Mouse (Mus musculus) neutrophil, adult 5-6 weeks (primary cell): Measurements from ENCODE around the gene Taok1. TPM values are rescaled to one million over a fixed set of nuclear protein-coding genes. Genes with fewer than 3 reads are reported as not detected.
A peak's percentile ranks its signal among the peaks of the same experiment; 100 is the strongest.

Experiments
- ATAC-seq: fragments of 151-379, 151-347 bp; 2 replicates; pipeline ENCODE4 v1.8.0; 2017; ENCODE audit warnings: mild to moderate bottlenecking, moderate TSS enrichment; ENCODE audit not compliant: insufficient number of reproducible peaks, poor library complexity, low FRiP score, severe bottlenecking; ENCODE audit errors: extremely low read depth
- total RNA-seq: library from RNA; stranded (forward); fragments of 200-1000 nt; gene quantifications from 2 replicates; pipeline ENCODE4 v1.2.3, GENCODE M21; 2017

Taok1 gene
- total RNA-seq, 1 experiment from 2014 or later, result 92.2 TPM

DNA sequence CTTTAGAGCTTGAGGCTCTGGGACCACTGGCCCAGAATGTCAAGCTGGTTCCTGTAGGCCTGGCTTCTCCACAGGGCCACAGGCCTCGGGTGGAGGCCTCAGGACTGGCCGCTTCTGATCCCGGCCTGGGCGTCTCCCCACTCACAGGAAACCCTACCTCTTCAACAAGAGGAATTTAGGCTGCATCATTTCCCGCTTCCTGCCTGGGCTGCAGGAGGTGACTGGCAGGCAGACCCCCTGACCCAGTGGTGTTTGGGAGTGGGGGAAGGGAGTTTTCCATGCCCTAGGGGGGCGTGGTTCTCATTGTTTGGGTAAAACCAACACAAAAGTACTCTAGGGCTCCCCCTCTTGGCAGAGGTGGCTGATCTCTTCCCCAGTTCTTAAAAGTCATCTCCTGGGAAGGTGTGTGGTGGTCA lies 110.3 kb downstream of the Taok1 start:
- ATAC-seq, result no peak

DNA sequence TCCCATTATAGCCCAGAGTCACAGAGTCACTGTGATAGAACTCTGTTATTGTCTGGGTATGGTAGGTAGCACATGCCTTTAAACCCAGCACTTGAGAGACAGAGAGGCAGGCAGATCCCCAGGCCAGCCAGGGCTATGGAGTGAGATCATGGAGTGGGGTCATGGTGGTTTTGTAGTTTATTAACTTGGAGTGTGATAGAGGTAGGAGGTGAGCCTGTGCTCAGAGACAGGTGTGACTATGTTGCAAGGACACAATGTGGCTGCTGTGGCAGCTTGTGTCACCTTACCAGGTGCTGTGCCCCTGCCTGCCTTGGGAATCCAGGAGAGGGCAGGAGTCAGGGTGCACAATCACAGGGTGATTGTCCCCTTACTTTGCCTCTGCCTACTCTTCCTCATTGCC lies 112.1 kb downstream of the Taok1 start:
- ATAC-seq, result no peak

DNA sequence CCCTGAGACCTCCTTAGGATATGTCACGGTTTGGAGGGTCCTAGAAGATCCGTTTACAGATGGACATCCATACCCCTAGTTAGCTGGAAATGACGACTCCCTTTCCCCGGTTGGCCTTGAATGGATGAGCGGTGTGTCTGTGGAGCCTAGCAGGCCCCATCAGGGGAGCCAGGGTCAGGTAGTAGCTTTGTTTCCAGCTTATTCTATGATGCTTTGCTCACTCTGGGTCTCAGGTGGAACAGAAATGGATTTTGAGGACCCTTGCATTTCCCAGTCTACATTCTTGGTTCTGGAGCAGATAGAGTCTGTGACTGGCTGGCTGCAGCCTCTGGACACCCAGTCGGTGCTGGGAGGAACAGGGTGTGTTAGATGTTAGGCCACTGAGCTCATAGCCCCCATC lies 112.8 kb downstream of the Taok1 start:
- no peak for ATAC-seq

DNA sequence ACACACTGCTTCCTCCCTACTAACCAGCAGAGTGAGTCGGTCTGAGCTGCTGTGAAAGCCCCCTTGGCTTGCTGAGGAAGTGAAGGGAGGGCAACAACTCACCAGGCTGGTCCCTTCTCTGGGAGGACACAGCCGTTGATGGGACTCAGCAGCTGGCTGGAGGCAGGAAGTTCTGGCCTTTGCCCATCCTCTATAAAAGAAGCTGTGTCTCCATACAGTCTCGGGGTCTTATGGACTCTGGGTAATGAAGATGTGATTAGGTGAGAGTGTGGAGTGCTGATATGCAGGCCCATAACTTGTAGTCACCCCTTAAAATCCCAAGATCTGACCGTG lies 113.3 kb downstream of the Taok1 start:
- no peak for ATAC-seq

DNA sequence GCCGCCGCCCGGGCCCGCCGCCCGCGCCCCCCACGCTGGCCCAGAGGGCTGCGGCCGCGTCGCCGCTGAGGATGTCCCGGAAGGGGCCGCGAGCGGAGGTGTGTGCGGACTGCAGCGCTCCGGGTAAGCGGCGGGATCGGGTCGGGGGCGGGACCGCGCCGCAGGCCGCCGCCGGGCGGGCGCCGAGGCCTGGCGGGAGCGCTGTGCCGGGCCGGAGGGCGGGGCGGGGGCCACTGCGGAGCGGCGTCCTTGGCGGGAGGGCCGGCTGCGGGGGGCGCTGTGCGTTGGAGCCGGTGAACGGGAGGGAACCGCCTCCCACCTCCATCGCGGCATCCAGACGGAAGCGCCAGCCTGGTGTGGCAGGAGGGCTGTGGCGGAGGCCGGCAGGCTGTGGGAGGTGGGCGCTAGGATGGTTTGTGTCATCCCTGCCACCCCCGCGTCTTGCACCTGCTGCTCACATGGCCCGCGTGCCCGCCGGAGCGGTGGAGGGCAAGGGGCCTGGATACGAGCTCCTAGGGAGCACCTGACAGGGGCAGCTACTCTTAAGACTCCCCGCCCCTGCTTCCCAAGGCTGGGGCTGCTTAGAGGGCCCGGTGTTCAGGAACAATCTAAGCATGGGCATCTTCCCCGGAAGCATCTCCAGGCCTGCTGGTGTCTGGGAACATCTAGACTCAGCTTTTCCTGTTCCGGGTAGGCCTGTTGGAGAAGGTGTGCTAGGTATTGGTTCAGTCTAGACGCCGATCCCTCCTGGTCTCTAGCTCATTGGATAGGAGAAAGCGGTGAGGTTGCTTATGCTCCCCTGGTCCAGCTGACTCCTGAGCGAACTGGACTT lies 113.9 kb downstream of the Taok1 start, which contains the start of gene Git1:
TSS of gene Git1 (plus strand) at position 51 of the 832 bp plus-strand sequence.
- ATAC-seq, result no peak

DNA sequence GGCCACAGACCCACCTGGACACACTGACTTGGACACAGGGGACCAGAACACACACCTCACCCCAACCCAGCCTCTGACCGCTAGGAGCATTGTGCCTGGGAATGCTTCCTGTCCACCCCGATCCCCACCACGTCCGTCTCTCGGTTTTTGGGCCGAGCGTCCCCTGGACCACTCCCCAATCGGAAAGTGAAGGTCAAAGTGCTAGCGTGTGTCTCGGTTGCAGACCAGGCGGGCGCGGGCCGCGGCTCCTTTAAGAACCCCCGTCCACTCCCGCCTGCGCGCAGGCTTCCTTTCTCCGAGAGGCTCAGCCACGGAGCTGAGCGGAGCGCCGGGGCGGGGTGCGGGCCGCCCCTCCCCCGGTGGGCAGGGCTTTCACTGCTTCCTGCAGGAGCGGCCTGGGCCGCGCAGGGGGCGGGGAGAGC lies 114.7 kb downstream of the Taok1 start:
- ATAC-seq, result peak; percentile 64

DNA sequence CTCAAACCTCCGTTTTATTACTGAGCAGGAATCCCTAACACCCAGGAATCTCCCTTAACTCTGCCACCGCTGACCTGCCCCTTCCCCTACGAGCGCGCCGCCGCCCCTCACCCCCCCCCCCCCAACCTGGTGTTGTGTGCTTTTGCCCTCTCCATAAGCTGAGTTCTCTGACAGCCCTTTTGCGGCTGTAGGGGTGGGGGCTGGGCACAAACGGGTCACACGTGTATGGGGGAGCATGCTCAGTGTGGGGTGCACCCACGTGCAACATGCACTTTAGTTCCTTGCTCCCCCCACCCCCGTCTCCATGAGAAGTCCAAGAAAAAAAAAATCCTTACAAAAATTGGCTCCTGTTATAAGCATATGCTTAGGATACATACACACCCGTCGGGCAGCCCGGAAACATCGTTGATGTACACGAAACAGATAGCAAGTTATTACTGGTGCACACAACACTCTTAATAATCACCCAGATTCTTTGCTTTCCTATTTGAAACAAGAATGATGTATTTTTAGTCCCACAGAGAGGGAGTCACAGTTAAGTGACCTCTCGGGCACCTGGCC lies 115.2 kb downstream of the Taok1 start:
- ATAC-seq, result no peak

DNA sequence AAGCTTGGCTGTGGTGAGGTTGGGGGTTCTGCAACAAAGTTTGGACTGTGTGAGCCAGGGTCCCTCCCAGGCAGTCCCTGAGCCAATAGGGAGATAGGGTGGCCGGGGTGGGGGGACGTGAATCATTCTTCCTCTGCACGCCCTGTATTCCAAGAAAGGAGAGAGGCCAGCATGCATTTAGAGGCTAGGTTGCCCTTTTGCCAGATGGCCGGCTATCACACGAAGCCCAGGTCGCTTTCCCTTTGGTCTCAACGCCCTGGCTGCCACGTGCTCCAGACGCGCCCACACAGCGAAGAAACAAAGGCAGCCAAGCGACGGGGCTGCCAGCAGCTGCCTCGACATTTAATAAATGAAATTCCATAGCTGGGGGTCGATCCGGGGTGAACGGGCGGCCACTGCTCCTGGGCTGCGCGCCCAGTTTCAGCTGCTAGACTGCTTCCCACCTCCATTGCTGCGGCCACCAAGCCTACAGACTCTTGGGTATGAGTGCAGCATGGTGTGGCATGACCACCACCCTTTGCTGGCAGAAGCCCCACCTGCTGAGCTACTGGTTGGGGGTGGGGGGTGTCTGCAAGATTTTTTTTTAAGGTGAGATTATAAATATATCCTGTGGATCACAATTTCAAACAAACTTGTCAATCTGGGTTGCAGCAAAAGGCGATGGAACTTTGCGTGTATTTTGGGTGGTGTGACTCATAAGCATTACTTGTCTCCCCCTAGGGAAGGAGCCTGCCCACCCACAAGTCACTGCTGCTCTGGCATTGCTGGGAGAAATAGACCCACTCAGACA lies 115.9 kb downstream of the Taok1 start:
- ATAC-seq, result no peak

DNA sequence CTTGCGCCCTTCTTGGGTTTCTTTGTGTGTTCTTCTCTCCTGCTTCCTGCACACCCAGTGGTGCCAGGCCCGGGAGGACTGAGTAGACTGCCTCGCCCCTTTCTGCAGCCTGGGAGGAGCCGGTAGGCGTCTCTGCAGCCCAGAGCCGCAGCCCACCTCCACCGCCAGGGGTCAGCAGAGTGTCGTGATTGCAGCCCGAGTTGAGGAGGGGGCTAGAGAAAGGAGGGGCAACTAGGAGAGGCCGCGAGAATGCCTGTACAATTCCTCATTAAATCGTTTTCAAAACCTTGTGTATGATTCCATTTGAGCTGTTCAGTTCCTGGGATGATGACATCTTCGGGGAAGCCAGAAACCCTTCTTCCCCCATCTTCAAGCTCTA lies 116.5 kb downstream of the Taok1 start:
- peak; percentile 58 for ATAC-seq

DNA sequence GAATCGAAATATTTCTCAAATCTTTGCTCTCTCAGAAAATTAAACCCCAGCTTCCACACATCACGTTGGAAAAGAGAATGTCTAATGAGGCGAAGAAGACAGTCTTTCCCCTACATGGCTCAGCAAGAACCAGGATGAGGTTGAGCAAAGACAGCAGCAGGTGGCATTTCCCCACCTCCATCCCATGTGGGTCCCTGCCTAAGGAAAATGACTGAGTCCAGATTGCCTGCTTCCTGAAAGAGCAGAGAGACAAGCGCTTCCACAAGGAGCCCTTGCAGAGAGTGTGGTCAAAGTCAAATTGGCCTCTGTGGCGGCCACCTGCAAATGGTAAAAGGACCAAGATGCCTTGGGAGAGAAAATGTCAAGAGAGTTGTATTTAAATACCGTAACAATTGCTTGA lies 117.2 kb downstream of the Taok1 start:
- no peak for ATAC-seq

DNA sequence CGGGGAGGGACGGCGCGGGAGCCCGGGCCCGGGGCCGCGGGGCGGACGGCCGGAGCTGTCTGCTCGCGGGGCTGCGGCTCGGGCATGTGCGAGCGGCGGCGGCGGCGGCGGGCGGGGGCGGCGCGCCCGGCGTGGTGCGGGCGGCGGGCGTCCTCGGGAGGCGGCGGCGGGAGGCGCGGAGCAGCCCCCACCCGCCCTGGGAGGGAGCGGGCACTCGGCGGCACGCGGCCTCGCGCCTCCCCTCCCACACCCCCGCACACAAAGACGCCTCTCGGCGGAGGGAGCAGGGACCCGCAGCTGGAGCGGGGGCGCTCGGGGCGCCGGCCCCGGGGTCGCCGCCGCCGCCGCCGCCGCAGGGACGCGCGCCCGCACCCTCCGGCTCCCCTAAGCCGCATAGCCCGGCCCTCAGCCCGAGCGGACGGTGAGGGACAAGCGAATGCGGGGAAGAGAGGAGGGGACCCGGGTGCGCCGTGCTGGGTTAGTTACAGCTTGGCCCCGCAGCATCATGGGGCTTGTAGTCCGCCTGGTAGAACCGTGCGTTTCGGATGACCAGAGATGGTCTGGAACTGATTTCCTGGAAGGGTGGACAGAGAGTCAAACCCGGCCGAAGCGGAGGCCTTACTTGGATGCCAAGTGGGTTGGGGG lies 117.9 kb downstream of the Taok1 start, which contains the start of gene Ankrd13b:
TSS of gene Ankrd13b (minus strand) at position 88 of the 645 bp plus-strand sequence.
- no peak for ATAC-seq

DNA sequence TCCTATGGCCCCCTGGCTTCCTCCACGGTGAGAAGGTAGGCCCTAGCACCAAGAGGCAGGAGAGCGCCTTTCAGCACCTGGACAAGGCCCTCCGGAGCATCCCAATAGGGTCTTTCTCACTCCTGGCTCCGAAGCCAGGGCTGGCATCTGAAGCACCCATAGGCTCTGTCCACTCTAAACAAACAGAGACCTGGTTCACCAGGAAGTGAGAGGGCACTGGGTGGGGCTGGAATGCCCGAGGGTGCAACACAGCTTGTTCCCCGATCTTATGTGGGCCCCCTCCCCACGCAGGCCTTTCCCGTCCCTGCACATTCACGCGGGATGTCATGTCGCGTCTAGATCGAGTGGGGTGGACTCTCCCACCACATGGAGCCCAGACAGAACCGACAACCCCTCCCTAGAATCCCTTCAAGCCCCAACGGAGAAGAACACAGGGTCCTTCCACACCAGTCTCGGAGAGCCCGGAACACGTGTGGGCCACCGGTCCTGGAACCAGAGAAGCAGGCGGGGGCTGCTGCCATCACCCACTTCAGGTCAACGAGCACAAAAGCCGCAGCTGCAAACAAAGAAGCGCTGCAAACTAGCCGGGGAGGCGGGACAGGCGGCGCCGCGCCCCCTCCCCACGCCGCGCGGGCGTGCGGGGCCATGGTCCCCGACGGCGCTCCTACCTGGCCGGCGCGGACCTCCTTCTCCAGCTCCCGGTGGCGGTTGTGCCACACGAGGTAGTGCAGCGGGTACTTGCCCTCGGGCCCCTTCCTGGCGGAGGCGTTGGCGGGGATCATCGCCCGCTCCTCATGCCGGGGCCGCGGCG lies 118.6 kb downstream of the Taok1 start:
- no peak for ATAC-seq

DNA sequence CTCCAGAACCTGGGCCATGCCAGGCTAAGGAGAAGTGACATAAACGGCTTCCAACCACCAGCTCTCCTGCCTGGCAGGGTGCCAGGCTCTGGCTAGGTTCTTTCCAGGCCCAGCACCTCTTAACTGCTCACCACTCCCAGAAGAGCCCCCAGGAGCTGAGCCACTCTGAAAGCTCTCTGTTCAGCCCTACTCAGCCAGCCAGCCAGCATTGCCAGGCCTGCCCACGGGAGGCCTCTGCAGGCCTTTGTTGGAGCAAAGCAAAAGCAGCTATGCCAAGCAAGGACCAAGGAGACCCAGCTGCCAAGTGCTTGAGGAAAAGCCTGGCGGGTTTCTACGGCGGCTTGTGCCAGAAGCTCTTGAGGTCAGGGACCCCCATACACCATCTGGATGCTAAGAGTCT lies 120.8 kb downstream of the Taok1 start:
- no peak for ATAC-seq

DNA sequence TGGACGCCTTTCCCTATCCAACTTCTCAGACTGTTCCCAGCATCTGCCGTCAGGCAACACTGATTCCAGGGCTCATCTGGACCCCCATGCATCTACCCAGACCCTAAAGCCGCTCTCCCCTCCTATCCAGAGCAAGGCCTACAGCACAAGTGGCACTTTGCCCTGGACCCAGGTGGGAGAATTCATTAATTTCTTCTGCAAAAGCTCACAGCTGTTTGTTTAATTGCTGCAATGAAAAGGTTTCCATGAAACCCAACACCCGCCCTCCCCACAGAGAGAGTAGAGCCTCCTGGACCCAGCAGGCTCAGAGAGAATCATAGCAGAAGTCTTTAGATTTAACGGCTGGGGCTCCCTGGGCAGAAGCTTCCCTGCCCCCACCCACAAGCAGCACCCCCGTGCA lies 122.4 kb downstream of the Taok1 start:
- no peak for ATAC-seq

DNA sequence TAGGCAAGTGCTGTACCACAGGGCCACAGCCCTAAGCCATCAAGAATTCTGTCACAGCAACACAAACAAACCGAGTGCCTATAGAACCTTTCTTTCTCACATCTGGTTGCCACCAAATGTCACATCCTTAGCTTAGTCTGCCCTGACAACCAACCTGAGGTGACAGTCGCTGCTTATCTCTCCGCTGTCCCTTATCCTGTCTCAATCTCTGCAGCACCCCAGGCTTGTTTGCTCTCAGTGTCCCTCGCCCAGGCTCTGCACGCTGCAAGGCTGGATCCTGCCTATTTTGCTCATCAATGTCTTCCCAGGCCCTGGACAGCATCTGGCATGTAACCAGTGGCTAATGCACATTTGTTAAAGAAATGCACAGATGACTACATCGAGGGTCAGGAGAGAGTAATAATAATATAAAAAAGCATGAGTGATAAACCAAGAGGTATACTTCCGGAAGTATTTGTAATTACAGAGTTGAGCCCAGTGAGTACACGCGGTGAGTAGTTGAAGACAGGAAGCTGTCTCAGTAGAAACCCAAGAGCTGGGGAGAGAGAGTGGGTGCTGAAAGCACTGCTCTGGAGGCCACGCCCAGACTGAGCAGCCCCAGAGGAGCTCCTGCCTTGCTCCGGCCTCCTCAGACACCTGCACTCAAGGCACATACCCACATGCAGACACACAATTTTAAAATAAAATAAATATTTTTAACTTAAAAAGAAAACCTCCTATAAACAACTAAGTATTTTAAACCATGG lies 123.9 kb downstream of the Taok1 start:
- ATAC-seq, result no peak

DNA sequence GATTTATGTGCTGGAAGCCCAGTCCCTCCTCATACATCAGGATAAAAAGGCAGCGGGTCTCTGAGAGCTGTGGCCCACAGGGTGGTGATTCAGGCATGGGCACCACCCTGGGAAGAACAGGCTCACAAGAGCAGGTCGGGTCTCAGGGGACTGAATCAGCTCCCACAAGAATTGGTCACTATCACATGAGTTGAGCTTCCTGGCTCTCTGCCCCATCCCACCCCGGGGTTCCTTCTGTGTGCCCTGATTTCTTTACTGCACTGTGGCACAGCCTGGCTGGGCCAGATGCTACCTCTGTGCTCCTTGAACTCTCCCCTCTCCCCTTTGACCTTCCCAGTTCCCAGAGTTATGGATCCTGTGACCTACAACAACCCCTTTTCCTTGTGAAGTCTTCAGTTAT lies 124.6 kb downstream of the Taok1 start:
- no peak for ATAC-seq
